Mouse (Mus musculus) C2C12 (cell line): ENCODE measurements at regions not wholly inside any gene's neighbourhood (a gene's known extent, or its start where the extent isn't known, plus 50 kb on each side); places are given as distances from the start of the nearest gene placed in this dataset.

ENCODE experiments used
- CEBPB ChIP-seq: IDR thresholded peaks from one replicate; pipeline ENCODE4 v1.6.1; 2011; ENCODE audit warnings: low read depth, mild to moderate bottlenecking, control low read depth, moderate library complexity
- CTCF ChIP-seq: IDR thresholded peaks from one replicate; pipeline ENCODE4 v1.5.1; 2011; ENCODE audit not compliant: control insufficient read depth, insufficient read depth, insufficient read length
- MAX ChIP-seq: IDR thresholded peaks from one replicate; pipeline ENCODE4 v1.6.1; 2011; ENCODE audit warnings: mild to moderate bottlenecking, control low read depth
- MYOG ChIP-seq: IDR thresholded peaks from one replicate; pipeline ENCODE4 v1.6.1; 2011; ENCODE audit not compliant: control insufficient read depth, insufficient read length; ENCODE audit errors: extremely low read depth
- USF1 ChIP-seq: IDR thresholded peaks from one replicate; pipeline ENCODE4 v1.6.1; 2011; ENCODE audit warnings: low read depth, mild to moderate bottlenecking, control low read depth, moderate library complexity

DNA sequence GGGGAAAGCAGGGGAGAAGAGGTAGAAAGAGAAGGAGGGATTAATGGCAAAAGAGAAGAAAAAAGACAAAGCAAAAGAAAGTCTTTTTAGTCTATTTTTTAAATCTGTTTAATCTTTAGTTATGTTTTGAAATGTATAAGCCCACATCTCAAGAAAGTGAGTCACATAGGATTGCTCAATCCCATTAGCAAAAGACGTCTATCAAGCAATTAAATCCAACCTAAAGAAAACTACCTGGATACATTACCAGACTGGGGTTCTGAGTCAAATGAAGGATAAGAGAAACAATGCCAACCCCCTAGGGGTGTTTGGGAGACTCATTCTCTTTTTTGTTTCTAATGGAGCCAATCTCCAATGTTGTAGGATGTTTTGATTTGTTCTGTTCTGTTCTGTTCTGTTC is 231.4 kb downstream of the Tgfb2 start:
- TF ChIP-seq CTCF: no peak
- TF ChIP-seq MYOG: no peak
- TF ChIP-seq USF1: no peak
- no peak for TF ChIP-seq MAX
- TF ChIP-seq CEBPB: peak; percentile 64
